Mouse (Mus musculus) B cell, adult 67 days (primary cell): ENCODE data around the gene Gm8994. TPM values are rescaled to one million over a fixed set of nuclear protein-coding genes. Genes with fewer than 3 reads are reported as not detected.

Source experiments
- total RNA-seq, 2 experiments: library from RNA; stranded (reverse); gene quantifications; 4 replicates each; pipeline ENCODE4 v1.2.4; 2023

The Gm8994 gene
- total RNA-seq, result not detected

DNA sequence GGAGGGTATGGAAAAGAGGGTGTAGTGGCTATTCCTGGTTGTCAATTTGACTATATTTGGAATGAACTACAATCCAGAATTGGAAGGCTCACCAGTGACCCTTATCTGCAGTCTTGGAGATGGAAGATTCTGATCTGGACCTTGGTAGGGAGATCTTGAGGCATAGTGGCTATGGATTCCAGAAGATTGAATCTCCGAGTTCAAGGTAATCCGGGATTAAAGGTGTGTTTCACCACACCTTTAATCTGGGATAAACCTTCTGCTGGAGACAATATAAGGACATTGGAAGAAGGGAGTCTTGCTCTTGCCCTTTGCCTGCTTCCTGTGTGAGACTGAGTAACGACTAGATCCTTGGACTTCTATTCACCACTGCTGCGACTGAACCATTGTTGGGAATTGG is at the start of gene Gm8994:
Gene Gm8994, plus strand, starts transcription at position 301 of the 400 bp plus-strand sequence.

Other genes with a start within 250 kb of the Gm8994 start
- not detected for gene Grin2b, start 154.0 kb upstream of the Gm8994 start, total RNA-seq
- not detected for gene E330021D16Rik, start 88.0 kb downstream of the Gm8994 start, total RNA-seq
- gene Atf7ip, start 178.6 kb downstream of the Gm8994 start, total RNA-seq, result 100 to 1,000 TPM; 269 to 304 TPM